Mouse (Mus musculus): ENCODE data around the gene Thap8.
A peak's percentile ranks its signal among the peaks of the same experiment; 100 is the strongest.

Gene Thap8

DNA sequence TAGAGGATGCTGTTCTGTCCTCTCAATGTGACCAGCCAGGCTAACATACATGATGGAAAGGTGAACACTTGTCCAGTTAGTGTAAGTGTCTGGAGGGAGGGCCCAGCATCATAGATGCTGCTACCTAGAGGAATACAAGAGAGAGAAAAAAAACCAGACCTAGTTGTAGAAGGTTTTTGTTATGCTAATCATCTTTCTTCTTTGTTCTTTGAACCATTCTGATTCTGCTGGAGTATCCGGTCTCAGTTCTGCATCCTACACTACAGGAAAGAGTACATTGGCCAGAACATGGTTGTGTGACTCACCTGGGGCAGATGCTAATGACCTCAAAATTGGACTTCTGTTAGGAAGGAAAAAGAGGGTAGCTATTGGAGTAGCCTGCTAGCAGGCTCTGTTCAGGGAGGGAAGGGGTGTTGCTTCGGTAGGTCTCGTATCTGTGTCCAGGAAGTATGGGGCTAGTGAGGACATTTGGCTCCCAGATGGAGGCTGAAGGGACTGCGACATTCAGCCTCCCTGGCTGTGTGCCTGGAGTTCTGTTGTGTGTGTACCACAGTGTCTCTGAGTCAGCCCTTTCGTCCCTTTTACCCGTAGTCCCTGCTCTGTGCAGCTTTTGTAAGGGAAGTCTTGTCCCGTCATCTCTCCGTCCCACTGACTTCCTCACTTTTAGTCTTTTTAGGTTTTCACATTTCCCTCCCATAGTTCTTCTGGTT, 7.0 kb downstream of the Thap8 start:
- DNase-seq (ENCODE audit: low read depth): no peak

DNA sequence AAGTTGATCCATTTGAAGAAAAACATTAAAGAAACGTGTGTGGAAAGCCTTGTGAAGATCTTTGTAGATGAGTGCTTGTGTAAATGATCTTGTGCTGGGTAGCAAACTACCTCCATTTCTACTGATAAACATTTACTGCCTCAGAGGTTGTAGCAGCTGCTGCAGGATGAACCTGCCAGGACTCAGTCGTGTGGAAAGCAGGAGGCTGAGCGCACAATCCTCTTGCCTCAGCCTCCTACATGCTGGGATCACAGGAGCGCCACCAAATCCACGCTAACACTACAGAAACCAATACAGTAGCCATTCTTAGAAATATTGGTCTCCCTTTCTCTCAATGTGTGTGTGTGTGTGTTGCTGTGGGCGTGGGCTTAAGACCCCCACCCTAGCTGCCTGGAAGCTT, 8.2 kb downstream of the Thap8 start:
- DNase-seq (ENCODE audit: low read depth): no peak

DNA sequence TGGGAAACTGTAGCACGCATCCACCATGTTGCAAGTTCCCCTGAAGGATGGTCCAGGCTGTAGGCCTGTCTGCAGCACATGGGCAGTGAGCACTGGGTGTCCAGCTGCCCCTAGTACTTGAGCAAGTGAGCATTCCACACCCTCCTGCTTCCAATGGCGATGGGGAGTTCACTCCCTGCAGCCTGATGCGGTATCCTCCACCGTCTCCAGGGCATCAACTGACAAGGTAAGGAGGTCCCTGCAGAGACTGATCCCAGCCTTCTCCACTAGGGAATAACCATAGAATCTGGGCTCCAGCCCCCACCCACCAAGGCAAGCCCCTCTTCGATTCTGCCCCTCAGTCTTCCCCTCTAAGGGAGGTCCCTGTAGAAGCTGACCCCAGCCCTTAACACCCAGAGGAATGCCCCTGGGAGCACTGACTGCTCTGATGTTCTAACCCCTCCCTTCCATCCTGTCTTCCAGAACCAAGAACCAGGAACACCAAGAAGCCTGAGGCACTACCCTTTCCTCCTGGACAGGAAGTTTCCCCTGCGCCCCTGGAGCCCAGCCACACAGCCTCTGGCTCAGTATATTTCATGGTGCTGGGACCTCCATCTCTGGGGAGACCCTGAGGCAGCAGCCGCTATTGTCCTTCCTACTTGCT, 9.3 kb downstream of the Thap8 start:
- DNase-seq (ENCODE audit: low read depth): no peak

DNA sequence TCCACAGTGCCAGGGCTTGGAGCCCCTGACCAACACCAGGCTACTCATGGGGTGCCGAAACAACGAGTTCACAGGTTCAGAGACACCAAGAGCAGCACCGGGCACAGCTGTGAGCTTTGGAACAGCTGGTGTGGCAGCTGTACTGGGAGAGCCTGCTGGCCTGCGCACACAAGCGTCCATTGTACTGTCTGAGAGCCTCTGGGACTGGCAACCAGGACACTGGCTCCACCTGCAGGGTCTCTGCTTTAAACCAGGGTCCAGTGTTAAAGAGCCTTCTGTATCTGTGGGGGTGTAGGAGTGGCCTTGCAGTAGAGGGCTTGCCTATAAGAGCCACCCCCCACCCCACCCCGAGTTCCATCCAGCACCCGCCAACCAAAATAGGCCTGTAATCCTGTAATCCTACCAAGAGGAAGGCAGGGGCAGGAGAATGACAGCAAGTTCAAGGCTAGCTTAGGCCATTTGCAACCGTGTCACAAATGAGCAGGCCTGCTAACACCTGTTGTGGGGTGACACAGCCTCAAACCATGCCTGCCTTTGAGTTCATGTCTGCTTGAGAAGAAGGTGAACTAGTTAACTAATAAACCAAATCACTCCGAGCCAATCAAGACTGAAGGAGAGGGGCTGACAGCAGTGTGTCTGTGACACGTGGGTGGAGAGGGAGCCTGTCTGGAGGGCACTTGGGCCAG, 10.0 kb downstream of the Thap8 start:
- DNase-seq (ENCODE audit: low read depth): no peak

DNA sequence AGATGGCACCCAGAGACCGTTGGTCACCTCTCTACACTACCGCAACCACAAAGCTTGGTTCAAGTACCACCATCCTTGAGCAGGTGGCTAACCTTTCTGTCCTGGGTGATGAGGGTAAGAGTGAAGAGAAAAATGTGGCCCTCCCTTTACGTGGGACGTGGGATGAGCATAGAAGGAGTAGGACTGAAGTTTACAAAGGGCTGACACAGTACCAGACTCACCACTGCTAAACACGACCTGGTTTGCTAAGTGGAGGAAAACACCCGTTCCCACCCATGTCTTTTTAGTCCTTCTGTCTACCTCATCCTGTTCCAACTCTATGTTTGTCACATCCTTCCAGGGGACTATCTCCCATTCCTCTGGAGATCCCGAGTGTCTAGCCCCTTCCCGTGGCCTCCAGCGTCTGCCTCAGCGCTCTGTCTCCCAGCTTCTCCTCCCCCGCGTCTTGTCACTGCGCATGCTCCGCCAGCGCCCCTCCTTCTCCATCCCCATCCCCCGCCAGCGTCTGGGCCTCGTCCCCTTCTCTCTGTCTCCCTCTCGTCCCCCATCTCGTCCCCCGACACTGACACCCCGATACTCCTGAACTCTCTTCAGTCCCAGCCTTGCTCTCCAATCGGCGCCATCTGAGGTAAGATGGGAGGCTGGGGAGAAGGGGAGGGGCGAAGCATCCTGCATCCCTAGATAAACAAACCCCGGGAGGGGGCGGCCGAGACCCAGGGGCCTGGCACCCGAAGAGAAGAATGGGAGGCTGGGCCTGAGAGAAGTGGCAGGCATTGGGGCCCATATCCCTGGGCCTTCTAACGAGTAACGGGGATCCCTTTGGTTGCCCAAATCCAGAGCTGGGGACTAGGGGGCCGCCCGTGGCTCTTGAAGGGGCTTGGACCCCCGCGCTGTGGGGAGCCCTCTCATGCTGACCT, 11.6 kb downstream of the Thap8 start, which contains the start of gene Clip3:
Gene Clip3 (plus strand): TSS at position 514 of the 917 bp plus-strand sequence.
- DNase-seq (ENCODE audit: low read depth): no peak

DNA sequence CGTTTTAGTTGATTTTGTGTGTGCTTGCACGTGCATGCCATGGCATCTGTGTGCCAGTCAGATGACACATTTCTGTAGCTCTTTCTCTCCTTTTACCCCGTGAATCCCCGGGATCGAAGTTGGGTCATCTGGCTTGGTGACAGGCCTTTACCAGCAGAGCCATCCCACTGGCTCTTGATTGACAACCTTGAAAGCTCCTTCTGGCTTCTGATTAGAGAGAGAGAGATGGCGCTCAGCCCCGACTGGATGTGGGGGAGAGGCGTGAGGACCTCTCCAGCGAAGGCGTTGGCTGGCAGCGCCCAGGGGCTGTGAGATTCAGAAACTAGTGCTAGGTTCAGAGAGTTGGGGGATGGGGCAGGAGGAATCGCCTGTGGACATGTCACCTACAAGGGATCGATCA, 13.9 kb downstream of the Thap8 start:
- DNase-seq (ENCODE audit: low read depth): no peak

DNA sequence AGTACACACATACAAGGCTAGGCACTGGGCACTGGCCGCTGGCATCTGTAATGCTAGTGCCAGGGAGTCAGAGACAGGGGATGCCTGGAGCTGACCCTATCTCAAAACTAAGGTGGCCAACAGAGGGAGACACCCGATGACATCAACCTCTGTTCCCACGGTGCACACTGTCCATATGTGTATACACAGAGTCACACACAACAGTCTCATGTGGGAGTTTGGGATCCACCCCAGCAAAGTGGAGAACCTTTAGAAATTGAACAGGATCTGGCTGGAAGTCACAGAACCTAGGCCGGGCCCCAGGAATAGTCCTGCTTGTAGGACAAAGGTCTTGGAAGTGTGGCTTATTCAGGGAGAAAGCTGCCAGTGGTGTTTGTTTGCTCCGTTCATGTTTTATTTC, 14.4 kb downstream of the Thap8 start:
- DNase-seq (ENCODE audit: low read depth): no peak

DNA sequence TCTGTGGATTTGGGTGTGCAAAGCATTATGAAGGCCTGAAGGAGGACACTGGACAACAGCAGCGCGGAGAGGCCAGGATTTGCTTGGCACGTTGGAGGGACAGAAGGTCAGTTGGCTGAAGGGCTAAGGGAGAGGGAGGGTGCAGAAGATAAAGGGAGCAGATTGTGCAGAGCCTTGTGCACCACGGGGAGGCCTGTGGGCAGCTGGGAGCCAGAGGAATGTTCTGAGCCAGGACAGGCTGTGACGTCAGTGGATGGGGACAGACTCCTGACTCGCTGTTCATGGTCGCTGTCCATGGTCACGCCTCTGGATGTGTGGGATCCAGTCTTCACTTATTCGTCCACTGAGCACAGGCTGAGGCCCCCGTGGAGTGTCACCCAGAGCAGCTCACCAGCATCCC, 15.2 kb downstream of the Thap8 start:
- no peak for DNase-seq (ENCODE audit: low read depth)

DNA sequence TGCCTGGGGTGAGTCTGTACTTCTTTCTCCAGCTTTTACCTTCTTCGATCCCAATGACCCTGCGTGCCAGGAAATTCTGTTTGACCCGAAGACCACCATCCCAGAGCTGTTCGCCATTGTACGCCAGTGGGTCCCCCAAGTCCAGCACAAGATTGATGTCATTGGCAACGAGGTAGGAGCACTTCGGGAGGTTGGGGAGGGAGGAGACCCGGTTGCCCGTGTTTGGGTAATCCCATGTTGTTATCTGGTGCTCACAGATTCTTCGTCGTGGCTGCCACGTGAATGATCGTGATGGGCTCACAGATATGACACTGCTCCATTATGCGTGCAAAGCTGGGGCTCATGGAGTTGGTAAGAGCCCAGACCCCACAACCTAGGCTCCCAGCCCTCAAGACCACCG, 16.9 kb downstream of the Thap8 start:
- DNase-seq (ENCODE audit: low read depth): no peak

DNA sequence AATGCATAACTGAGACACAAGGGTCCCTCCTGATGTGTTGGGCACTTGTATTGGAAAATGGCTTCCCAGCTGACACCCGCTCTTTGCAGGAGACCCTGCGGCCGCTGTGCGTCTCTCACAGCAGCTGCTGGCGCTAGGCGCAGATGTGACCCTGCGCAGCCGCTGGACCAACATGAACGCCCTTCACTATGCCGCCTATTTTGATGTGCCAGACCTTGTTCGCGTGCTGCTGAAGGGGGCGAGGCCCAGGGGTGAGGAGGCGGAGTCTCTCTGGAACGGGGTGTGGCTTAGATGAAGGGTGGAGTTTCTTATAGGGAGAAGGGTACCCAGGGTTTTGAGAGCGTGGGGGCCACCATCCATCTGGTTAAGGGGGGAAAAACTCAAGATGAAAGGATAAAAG, 17.4 kb downstream of the Thap8 start:
- DNase-seq (ENCODE audit: low read depth): no peak

DNA sequence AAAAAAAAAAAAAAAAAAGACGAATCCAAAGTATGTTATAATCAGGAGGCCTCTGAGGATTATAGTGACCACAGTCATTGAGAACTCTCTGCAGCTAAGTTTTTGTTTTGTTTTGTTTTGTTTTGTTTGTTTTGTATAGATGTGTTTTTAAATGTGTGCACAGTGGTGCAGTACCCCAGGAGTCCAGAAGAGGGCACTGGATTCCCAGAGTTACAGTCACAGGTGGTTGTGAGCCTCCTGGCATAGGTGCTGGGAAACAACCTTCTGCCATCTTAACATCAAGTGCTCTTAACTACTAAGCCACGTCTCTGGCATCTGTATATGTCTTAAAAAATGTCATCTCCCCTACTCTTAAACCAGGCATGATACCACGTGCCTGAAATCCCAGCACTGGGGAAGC, 21.0 kb downstream of the Thap8 start:
- no peak for DNase-seq (ENCODE audit: low read depth)

DNA sequence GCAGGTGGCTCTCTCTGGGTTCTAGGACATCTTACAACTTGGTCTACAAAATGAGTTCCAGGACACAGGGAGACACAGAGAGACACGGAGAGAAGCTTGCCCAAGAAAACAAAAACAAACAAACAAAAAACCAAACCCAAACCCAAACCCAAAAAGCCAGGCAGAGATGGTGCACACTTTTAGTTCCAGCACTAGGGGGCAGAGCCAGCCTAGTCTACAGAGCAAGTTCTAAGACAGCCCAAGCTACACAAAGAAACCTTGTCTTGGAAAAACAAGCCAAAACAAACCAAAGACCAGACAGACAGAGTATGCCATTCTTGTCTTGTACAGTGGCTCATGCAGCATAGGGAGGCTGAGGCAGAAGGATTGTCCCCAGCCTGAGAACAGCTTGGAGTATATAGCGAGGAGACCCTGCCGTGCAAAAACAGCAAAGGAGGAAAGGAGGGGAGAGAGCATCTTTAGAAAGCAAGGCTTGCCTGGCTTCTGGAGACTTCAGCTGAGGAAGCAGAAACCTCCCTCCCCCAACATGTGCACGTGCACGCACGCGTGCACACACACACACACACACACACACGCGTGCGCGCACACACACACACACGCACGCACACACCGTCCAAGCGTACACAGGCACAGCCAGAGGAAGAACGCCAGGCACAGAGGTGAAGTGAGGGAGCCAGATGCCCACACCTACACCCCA, 26.3 kb downstream of the Thap8 start:
- no peak for DNase-seq (ENCODE audit: low read depth)

DNA sequence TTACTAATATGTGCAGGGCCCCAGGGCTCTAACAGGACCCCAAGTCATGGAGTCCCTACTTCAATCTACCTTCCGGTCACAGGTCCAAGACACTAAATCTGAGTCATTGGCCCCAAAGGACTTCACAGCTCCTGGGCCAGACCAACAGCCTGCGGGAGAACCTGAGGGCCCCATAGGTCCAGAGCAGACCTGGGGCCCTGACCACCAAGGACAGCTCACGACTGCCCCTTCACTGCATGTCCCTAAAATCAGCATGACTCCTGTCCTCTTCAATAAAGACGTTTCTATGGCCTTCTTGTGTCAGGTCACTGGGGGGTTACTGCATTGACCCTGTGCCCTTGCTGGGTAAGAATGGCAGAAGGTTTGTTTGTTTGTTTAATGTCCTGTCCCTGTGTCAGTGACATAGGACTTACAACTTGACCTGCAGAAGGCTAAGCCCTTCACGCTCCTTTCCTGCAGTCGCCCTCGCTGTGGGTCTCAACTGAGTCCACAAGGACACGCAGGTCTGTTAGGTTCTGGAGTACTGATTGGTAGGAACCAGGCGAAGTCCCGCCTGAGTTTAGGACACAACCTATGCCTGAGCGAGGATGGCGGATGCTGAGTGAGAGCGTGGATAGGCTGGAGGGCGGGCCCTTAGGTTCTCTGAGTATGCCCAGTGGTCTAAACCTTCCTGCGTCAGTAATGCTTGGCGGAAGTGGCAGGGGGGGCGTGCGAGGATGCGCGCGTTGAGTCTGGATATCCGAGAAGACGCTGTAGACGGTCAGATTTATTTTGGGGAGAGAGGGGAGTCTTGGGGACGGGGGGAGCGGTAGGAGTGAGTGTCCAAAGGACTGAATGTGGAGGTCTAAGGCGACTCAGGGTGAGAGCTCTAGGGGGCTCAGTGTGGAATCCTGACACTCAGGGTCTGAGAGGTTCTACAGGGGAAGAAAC, 28.4 kb downstream of the Thap8 start, which contains the start of gene Alkbh6:
Gene Alkbh6 (plus strand): TSS at position 642 of the 930 bp plus-strand sequence.
- DNase-seq (ENCODE audit: low read depth): peak; percentile 88

DNA sequence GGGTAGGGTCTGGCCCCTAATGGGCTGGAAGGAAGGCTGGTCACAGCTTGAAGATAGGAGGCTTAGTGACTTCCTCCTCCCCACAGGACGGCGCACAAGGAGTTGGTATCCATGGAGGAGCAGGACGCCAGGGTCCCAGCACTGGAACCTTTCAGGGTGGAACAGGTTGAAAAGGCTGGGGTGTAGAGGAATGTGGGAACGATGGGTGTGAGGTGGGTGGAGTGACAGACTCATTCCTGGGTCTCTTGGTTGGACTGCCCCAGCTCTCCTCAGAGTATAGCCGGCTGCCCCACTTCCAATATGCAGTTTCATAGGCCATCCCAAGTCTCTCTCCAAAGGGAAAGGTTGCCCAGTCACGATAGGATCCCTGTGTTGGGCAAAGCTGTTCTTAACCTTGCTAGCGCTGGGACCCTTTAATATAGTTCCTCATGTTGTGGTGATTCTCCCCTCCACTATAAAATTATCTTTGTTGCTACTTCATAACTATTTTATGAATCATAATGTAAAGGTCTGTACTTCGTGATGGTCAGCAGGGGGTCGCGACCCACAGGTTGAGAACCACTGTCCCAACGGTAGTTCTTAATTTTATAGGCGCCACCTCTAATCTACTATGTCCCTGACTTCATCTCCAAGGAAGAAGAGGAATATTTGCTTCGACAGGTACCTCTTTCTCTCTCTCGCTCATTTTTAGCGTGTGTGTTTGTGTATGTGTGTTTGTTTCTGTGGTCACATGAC, 29.7 kb downstream of the Thap8 start:
- no peak for DNase-seq (ENCODE audit: low read depth)

DNA sequence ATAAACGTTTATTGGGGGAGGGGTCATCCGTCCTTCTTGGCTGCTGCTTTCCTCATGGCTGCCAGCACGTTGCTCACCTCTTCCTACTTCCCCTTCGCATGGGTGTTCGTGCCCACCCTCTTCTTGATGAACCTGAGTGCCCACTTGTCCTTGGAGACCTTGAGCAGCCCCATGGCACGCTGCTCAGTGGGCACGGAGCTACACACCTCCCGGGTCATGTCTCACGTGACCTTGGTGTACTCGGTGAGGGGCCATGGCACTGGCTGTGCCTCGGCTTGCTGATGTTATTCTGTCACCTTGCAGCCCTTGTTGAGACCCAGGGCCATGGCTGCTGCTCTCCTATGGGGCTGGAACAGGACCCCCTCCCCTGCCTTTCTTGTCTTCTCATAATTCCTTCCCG, 30.2 kb downstream of the Thap8 start:
- no peak for DNase-seq (ENCODE audit: low read depth)

DNA sequence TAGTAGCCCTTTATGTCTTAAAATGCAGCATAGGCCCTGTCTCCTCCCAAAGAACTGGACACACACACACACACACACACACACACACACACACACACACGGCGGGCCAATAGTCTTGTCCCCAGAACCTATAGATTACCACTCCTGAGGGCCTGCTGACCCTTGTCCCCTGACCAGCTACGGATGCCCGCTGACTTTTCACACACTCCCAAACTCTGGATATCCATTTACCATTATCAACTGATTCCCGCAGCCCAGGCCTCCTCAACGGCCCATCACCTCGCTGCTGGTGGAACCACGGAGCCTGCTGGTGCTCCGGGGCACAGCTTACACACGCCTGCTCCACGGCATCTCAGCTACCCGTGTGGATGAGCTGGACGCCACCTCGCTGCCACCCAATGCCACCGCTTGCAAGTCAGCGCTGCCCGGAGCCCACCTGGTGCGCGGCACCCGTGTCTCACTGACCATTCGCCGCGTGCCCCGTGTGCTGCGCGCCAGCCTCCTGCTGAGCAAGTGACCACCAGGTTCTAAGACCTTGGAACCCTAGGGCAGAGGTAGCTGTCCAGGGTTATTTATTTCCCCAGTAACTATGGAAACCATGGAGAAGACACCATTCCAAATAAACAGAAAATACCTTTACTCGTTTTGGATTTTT, 33.9 kb downstream of the Thap8 start:
- no peak for DNase-seq (ENCODE audit: low read depth)

DNA sequence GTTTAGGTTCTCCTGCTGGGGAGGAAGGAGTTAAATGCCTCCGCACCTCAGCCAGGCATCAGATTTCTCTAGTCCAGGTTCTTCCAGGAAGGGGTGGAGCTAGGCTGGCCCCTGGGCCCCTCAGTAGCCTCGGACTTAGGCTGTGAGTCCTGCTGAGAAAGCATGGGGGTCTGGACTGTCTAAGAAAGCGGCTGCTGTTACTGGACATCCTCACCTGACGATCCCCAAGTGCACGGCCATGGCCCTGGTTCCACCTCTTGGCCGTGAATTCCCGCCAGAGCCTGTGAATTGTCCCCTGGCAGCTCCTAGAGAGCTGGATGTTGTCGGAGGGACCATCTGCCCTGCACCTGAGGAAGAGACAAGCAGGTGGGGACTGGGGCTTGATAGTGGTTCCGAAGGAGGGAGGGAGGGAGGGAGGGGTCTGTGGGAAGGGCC, 34.8 kb downstream of the Thap8 start, which contains the start of gene Syne4:
Gene Syne4 (plus strand): TSS at position 87 of the 435 bp plus-strand sequence.
- DNase-seq (ENCODE audit: low read depth): no peak

DNA sequence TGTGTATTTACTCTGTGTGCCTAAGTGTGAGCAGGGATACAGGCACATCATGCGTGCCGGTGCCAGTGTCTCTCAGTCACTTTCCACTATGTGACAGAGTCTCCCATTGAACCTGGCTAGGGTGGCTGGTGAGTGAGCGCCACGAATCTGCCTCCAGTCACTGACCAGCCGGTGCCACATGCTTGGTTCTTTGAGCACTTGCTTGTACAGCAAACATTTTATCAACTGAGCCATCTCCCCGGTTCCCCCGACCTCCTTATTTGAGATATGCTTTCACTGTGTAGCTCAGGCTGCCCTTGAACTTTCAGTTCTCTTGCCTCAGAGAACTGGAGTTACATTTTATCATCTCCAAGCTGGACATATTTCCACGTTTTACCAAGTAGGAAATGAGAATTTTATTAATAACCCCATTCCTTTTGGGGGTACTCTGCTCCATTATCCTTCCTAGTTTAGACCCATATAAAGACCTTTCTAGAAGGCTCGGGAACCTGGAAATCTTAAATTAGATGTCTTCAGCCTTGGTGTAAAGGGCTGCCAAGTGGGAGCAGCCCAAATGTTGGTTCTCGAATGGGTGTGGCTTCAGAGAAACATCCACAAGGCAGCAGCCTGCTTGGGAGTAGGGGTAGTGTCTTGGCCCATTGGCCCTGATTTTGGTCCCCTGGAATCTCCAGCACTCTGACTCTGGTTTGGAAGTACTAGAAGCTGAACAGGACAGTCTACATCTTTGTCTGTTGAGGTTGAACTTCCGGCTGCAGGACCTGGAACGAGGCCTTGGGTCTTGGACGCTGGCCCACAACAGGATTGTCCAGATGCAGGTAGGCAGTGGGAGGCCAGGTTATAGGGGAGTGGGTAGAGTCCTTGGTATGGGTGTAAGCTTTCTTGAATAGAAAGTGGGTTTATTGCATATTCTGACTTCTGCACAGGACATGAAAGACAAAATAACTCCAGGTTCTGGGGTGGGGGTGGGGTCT, 36.0 kb downstream of the Thap8 start:
- DNase-seq (ENCODE audit: low read depth): no peak
